24 mouse cellular contexts compared by ENCODE assay signal in the genomic region with DNA sequence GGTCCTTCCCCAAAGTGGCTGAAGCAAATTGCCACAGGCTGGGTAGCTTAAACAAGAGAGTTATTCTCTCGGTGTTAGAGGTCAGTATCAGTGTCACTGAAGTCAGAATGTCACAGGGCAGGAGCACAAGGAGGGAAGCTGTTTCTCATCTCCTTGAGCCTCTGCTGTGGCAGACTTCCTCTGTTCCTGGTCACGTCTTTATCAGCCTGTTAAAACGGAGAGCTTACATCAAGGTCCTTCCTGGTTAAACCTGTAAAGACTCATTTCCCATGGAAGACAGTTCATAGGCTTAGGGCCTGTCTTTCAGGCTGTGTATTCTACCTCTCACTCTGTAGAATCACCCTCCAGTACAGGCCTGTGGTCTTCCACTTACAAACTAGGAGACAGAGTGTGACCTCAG. TPM values are rescaled to one million over a fixed set of nuclear protein-coding genes. Genes with fewer than 3 reads are reported as not detected.
"Had no signal": no experiment of that assay in that cellular context is flagged by ENCODE, and none has a peak within 500 bp of the region (broad histone marks: within the 10 kb centered on the region; RNA-seq: fewer than 3 reads in every experiment).

No protein-coding gene starts in this region.

- H3K27me3 ChIP-seq: midbrain, embryonic 12.5 days; neural tube, embryonic 13.5 days; neural tube, embryonic 15.5 days; stomach, embryonic 15.5 days had no signal

- H3K9ac ChIP-seq: lung, embryonic 14.5 days; midbrain, embryonic 12.5 days; neural tube, embryonic 13.5 days; neural tube, embryonic 15.5 days; stomach, embryonic 15.5 days had no signal

- H3K4me3 ChIP-seq: midbrain, embryonic 10.5 days; midbrain, embryonic 12.5 days; myocyte; neural tube, embryonic 13.5 days; neural tube, embryonic 15.5 days; stomach, embryonic 15.5 days had no signal

- H3K4me2 ChIP-seq: lung, embryonic 14.5 days; midbrain, embryonic 12.5 days; neural tube, embryonic 13.5 days; neural tube, embryonic 15.5 days; stomach, embryonic 15.5 days had no signal

- H3K9me3 ChIP-seq: midbrain, embryonic 10.5 days; midbrain, embryonic 12.5 days; neural tube, embryonic 13.5 days; neural tube, embryonic 15.5 days; stomach, embryonic 15.5 days had no signal

- ATAC-seq: midbrain, embryonic 16.5 days had no signal

- DNase-seq: lung, adult 18-20 months; lung, embryonic 14.5 days; lung, postnatal 10 days; lung, postnatal 4 days; midbrain, embryonic 14.5 days; retina, postnatal 1 day; right cerebral cortex, adult 18-20 months; right cerebral cortex, postnatal 25 days; right cerebral cortex, postnatal 4 days; thymus, adult 2 months; thymus, postnatal 25 days; thymus, postnatal 4 days had no signal

- H3K27ac ChIP-seq: midbrain, embryonic 10.5 days; midbrain, embryonic 12.5 days; neural tube, embryonic 13.5 days; neural tube, embryonic 15.5 days; stomach, embryonic 15.5 days had no signal

RNA-seq across cellular contexts. Expression of a gene that starts 31.0 kb away (rescaled TPM):
- polyA plus RNA-seq: myocyte had no signal

RNA-seq across cellular contexts. Expression of a gene that starts 35.3 kb away (rescaled TPM):
- polyA plus RNA-seq: lung, embryonic 14.5 days; lung, embryonic 16.5 days; midbrain, embryonic 10.5 days; midbrain, embryonic 12.5 days; midbrain, embryonic 14.5 days; myocyte; neural tube, embryonic 11.5 days; spleen, adult 2 months; stomach, embryonic 15.5 days; testis, adult 2 months; urinary bladder, adult 2 months had no signal
